Comparison of ENCODE assay signal across 8 mouse cellular contexts in the genomic region with DNA sequence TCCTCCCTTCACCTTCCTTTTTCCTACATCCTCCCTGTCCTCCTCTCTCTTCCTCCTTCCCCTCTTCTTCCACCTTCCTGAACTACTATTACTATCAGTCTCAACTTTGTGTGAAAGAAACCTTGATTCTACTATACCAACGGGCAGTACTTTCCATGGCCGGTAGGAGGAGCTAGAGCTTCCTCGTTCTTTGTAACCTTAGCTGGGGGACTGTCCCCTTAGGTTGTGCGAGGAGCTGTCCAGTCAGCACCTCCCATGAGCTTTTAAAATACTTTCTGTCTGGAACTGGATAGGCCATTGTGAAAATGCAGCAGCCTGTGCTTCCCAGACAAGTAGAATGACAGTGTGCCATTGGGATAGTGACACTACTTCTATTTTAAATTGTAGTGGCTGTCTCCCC. TPM values are rescaled to one million over a fixed set of nuclear protein-coding genes. Genes with fewer than 3 reads are reported as not detected.
DNase-seq lines count a peak whose midpoint lies in the region; ATAC-seq lines count a peak whose summit lies in the region.

No protein-coding gene starts in this region.

- no peak overlapping the region for H3K9ac ChIP-seq in midbrain, embryonic 13.5 days (replicated peaks)
- no peak overlapping the region for H3K9ac ChIP-seq in midbrain, embryonic 14.5 days (replicated peaks; ENCODE audit: low read length)

- H3K9me3 ChIP-seq in midbrain, embryonic 10.5 days (replicated peaks) = no peaks in the 10 kb centered on the region
- H3K9me3 ChIP-seq in midbrain, embryonic 13.5 days = no peaks in the 10 kb centered on the region
- no peaks in the 10 kb centered on the region for H3K9me3 ChIP-seq in midbrain, embryonic 14.5 days (ENCODE audit: control insufficient read depth, low read length)

- H3K27ac ChIP-seq in midbrain, embryonic 10.5 days (replicated peaks) = no peak overlapping the region
- H3K27ac ChIP-seq in midbrain, embryonic 13.5 days = no peak overlapping the region
- no peak overlapping the region for H3K27ac ChIP-seq in midbrain, embryonic 14.5 days (replicated peaks; ENCODE audit: low read depth, low read length)

- no peak for ATAC-seq in midbrain, embryonic 13.5 days
- ATAC-seq in midbrain, embryonic 14.5 days (ENCODE audit: low FRiP score, low TSS enrichment) = no peak
- no peak for ATAC-seq in erythroblast, adult 5-6 weeks (replicated peaks; ENCODE audit: low FRiP score, poor library complexity, severe bottlenecking)

- H3K4me1 ChIP-seq in midbrain, embryonic 10.5 days = peaks cover 14% of the 10 kb centered on the region
- H3K4me1 ChIP-seq in midbrain, embryonic 13.5 days (replicated peaks) = peaks cover 17% of the 10 kb centered on the region
- H3K4me1 ChIP-seq in midbrain, embryonic 14.5 days (ENCODE audit: control insufficient read depth, insufficient read depth, low read length) = 0 out of 2 replicates have a peak, but pooled peaks cover 4% of the 10 kb centered on the region

- WGBS in midbrain, embryonic 10.5 days = under 1% methylated on average over 4 of the region's 4 CpGs
- WGBS in midbrain, embryonic 13.5 days = 0% methylated on average over 4 of the region's 4 CpGs
- under 1% methylated on average over 4 of the region's 4 CpGs for WGBS in midbrain, embryonic 14.5 days

- H3K4me3 ChIP-seq in midbrain, embryonic 10.5 days = no peak overlapping the region
- H3K4me3 ChIP-seq in midbrain, embryonic 13.5 days (replicated peaks) = no peak overlapping the region
- H3K4me3 ChIP-seq in midbrain, embryonic 14.5 days (replicated peaks; ENCODE audit: low read depth, low read length) = no peak overlapping the region

- no peaks in the 10 kb centered on the region for H3K36me3 ChIP-seq in midbrain, embryonic 10.5 days
- no peaks in the 10 kb centered on the region for H3K36me3 ChIP-seq in midbrain, embryonic 13.5 days
- no peaks in the 10 kb centered on the region for H3K36me3 ChIP-seq in midbrain, embryonic 14.5 days (ENCODE audit: control insufficient read depth, insufficient read depth, low read length)

- H3K27me3 ChIP-seq in midbrain, embryonic 10.5 days (ENCODE audit: low read depth, poor library complexity, severe bottlenecking) = peaks cover 41% of the 10 kb centered on the region
- H3K27me3 ChIP-seq in midbrain, embryonic 13.5 days = peaks cover 28% of the 10 kb centered on the region
- H3K27me3 ChIP-seq in midbrain, embryonic 14.5 days (ENCODE audit: control insufficient read depth, insufficient read depth, low read length) = peaks cover 8% of the 10 kb centered on the region; the same call in 1 of the 2 replicates

- intact Hi-C loops in left cerebral cortex, postnatal 14 days (cut with DNase I) = loop anchor here (5.0 kb wide), 2 partner anchors 50 to 410 kb away; no protein-coding TSS in a partner anchor

- H3K4me2 ChIP-seq in midbrain, embryonic 13.5 days (replicated peaks) = no peak overlapping the region
- H3K4me2 ChIP-seq in midbrain, embryonic 14.5 days (ENCODE audit: low read length) = no peak overlapping the region

- DNase-seq in midbrain, embryonic 10.5 days (ENCODE audit: low spot score) = peak; percentile 77
- DNase-seq in adipocyte (ENCODE audit: low spot score) = peak; percentile 11
- DNase-seq in cerebellum, postnatal 36 days = peak; percentile 73 to 78
- DNase-seq in heart, postnatal 4 days = peak; percentile 87
- peak; percentile 64 to 69 for DNase-seq in left cerebral cortex, postnatal 14 days (ENCODE audit: low spot score in 2 of 2)
- peak; percentile 85 for DNase-seq in midbrain, embryonic 14.5 days

RNA-seq across cellular contexts. Expression of gene Rbfox1, which starts 3.3 kb away (rescaled TPM):
- polyA plus RNA-seq in midbrain, embryonic 10.5 days (2016; fragmentation: Nextera tagmentation; extraction: Ambion mirVana) = 2.5 and 5.9 TPM in 2 replicates
- 96.6 and 103 TPM in 2 replicates for polyA plus RNA-seq in midbrain, embryonic 13.5 days (2015; fragmentation: Nextera tagmentation; extraction: Ambion mirVana)
- 10 to 100 TPM; 22.3 to 24.5 TPM for total RNA-seq in heart, postnatal 4 days (2021)
- 100 to 1,000 TPM; 315 to 328 TPM for total RNA-seq in left cerebral cortex, postnatal 14 days (2021)
- 125 and 142 TPM in 2 replicates for polyA plus RNA-seq in midbrain, embryonic 14.5 days (2014; fragmentation: Nextera tagmentation; extraction: Ambion mirVana)
- total RNA-seq in erythroblast, adult 5-6 weeks (2015; ENCODE audit: low replicate concordance) = not detected in 2 replicates
- not detected in 2 replicates for total RNA-seq in erythroblast, adult 5-6 weeks (2017; ENCODE audit: low replicate concordance)

Comparison
In these comparisons a context has a peak if more than half of its experiments do, and no peak if none do; other contexts are left out.
1. DNase-seq: peak in every context shown above with its lines; median percentile 87 in heart, postnatal 4 days; 85 in midbrain, embryonic 14.5 days; 77 in midbrain, embryonic 10.5 days; 76 in cerebellum, postnatal 36 days; 66 in left cerebral cortex, postnatal 14 days; 11 in adipocyte.
2. RNA of gene Rbfox1, which starts 3.3 kb away (total RNA-seq): 315 to 328 TPM in left cerebral cortex, postnatal 14 days and 22.3 to 24.5 TPM in heart, postnatal 4 days; not detected in erythroblast, adult 5-6 weeks; every median in the first group is over 10 times any median in the second.